Mouse (Mus musculus) neural tube, embryonic 10.5 days (tissue): ENCODE measurements around the gene Wipf1.

Source experiments
- DNase-seq: peaks from one replicate; pipeline ENCODE4 v3.0.0-alpha.2; 2017; ENCODE audit warnings: low spot score; ENCODE audit errors: extremely low spot score

Wipf1 gene

DNA sequence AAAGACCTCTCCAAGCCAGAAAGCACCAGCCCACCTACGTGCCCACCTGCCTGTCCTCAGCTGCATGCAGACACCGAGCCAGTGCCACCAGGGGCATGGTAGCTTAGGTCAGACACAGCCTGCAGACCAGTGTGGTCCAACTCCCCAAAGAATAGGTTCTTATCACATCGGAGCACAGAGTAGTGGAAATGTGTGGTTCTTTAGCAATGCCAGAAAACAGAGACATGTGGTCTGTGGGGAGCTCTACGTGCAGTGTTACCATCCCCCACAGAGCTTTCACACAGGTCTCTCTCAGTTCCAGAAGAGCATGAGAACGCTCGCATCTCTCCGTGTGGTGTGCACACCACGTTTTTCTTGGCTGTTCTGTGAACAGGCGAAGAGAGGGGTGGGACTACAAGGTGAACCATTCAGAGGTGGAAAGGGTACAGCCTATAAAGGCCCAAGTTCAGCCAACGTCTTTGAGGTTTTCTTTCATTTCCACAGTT lies 59.3 kb downstream of the Wipf1 start:
- DNase-seq, result no peak

DNA sequence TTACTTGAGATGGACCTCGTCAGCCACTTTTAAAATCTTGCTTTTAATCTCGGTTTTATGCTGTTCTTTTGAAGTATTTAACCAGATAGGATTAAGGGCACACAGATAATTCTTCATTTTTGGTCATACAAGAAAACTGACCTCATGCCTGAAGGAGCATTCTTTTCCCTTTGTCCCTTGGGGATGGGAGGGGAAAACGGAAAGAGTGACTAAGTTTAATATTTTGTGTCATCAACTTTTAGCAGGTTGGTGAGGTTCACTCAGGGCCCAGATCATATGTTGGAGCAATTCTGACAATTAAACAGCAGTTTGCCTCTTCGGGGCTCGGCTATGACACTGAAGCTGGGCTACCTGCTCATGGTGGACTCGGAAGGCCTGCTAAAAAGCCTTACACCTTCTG lies 60.0 kb downstream of the Wipf1 start:
- DNase-seq, result no peak

DNA sequence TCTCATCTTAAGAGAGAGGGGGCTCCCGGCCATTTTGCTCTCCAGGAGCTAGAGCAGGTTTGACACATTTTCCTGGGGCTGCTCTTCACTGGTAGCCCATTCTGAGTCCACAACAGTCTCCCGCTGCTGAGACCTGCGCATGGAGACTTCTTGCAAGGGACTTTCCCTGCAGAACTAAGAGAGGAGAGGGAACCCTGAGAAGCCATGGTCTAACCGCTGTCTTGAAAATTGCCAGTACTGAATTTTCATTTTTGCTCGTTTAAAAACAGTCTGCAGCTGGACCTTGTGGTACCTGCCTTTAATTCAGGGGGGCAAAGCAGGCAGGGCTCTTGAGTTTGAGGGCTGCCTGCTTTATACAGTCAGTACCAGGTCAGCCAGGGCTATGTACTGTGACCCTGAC lies 60.5 kb downstream of the Wipf1 start:
- DNase-seq, result no peak

DNA sequence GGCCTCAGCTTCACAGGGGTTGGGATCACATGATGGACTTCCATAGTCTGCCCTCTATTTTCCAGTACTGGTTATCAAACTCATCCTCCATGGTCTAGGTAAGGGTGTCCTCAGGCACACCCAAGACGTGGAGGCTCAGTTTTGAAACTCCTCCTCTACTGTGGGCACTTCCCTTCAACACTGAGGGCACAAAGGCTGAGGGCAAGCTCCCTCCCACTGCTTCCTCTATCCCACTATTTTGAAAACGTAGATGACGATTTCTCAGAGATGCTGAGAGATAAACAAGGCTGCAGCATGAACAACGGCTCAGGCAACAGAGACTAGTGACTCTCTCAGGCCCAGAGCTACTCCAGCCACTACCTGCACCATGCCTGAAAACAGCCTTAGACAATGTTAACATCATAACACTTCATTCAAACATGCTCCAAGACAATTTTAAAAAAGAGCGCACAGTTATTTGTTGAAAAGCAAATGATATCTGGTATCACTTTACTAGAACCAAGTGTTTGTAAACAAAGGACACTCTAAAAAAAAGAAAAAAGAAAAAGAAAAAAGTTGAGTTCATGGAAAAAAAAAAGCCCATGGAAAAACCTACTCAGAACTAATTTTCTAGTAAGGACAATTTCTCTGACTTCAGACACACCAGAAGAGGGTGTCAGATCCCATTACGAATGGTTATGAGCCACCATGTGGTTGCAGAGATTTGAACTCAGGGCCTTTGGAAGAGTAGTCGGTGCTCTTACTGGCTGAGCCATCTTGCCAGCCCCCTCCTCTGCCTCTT lies 62.3 kb downstream of the Wipf1 start:
- DNase-seq, result no peak

DNA sequence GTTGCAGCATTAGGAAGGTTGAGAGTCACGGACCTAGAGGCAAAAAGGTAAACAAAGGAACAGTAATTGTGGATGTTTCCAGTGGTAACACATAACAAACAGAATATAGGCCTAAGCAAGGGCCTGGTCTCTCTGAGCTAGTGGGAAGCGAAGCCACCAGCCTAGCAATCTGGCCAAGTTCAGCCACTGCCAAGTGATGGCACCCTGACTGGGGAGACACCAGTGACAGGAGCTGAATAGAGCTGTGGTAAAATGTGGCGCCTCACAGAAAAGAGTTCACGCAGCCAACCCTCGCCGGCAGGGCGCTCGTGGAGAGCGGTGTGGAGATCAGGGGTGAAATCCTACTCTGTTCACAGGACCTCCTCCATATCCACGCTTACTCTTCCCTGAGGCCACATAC lies 63.1 kb downstream of the Wipf1 start:
- DNase-seq, result no peak

DNA sequence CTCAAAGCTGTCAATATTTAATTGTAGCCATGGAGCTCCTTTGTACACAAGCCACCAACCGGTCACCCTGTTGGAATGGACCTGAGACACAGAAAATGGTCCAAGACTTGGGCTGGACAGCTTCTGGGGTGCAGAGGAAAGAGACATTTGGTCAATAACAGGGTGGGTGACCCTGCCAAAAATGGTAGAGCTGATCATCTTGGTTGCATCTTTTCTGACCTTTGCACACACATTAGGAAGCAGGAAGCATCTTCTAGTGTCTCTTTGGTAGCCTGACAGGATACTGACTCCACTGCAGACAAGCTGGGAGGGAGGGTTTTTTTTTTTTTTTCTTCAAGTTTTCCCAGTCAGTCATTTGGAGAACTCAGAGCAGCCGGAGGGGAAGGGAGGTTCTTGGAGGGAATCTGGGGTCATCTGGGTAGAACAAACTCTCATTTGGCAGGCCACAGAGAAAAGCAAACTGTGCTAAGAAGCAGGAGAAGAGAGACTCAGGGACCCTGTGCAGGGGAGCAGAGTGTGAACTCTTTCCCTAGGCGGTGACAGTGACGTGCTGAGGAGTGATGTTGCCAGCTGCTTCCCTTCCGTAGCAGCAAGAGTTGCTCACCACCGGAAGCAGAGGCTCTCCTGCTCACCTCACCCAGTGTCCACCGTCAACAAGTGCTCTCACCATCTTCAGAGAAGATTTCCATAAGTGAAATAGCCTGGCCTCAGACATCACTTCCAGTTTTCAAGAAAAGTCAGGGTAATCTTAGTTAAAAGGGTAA lies 65.9 kb downstream of the Wipf1 start:
- no peak for DNase-seq

DNA sequence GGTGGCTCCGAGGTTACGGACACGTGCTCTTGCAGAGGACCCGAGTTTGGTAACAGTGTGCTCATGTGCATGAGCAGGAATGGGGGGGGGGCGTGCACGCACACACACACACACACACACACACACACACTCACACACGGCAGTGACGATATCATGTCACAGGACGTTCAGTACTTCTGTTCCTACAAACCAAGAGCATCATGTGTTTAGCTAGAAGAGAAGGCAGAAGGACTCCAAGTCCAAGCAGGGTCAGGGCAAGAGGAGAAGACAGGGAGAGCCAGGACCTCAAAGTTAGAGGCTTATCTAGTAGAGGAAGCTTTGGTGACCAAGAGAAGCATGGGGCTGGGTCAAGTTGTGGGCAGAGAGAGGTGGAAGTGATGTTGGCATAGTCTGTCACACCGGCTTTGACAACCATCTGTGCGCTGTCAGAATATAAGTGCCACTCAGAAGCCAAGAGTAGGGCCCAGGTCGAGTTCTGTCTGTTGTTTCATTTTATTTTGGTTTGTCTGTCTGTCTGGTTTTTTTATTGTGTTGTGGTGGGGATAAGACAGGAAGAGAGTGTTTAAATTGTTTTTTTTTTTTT lies 66.7 kb downstream of the Wipf1 start:
- no peak for DNase-seq

DNA sequence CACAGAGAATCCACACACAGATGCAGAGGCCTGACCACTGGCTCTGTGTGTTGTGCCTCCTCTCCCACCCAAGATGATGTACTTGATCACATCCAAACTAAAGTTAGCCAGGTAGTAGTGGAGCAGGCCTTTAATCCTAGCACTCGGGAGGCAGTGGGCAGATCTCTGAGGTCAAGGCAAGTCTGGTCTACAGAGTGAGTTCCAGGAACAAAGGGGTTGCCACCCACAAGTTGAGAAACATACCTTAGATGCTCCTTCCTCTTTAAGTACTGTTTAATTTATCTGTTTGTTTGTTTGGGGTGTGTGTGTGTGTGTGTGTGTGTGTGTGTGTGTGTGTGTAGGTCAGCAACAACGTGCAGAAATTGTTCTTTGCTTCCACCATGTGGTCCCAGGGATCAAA lies 67.3 kb downstream of the Wipf1 start:
- no peak for DNase-seq

DNA sequence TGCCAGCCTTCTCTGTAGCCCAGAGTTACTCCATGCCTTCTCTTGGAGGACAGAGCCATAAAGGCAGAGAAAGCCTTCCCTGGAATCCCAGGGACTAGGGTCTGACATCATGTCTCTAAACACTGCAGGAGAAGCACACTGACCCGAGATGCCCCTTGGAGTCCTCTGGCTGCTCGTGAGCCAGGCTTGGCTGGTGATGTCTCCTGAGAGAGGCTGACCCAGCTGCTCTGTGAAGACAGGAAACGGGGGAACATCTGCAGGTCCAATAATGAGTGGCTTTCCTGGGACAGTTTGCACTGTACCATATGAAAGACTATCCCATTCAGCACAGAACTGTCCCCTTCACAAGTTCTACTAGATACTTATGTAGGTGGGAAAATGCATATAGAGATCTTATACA lies 69.4 kb downstream of the Wipf1 start:
- no peak for DNase-seq

DNA sequence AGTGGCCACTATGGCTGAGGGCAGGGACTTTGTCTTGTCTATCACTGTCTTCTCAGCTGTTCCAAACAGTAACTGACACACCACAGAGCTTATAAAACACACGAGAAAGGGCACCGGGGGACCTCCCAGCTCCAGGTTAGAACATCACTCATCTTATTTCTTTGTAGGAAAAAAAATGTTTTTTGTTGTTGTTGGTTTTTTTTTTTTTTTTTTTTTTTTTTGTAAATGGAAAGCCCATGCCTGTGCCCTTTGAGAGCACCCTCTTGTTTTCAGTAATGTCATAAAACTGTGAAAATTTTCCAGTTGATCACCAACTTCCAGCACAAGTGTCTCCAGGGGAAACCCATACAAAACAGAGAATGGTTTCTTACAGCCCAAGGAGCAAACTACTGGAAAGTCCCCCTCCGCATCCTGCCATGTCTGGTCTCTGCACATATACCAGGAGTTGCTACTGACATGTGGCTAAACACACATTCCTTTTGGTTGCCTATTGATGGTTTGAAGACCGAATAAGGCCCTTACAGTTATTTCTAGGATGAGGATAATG lies 69.9 kb downstream of the Wipf1 start:
- DNase-seq, result no peak

DNA sequence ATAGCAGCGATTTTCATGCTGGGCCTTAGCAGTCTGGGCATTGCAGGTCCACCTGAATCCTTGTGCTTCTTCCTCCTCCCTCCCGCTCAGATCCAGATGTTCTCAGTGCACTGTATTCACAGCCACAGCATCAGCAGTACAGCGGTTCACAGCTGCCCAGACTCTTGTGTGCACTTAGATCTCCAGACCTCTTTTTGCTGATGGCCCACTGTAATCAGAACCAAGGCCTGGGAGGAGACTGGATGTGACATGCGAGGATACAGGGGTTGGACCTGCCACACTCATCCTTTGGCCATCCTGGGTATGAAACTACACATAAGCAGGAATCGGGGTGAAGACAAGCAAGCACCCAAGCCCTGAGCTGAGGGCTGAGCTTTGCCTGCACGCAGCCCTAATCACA lies 72.6 kb downstream of the Wipf1 start:
- no peak for DNase-seq

DNA sequence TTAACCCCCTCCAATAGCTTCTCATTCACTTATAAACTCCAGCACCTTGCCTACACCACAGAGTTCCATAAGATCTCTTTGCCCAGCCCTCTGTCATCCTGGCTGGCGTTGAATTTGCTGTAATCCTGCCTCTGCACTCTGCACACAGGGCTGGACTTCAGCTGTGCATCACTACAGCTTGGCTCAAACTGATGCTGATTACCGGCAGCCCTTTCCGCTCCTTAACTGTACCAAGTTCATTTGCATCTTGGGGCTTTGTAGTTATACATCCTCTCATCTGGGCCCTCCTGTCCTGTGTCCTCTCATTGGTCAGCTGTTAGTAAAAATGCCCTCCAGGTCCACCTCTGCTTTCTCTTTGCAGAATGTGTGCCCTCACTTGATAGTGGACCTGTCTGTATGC lies 73.4 kb downstream of the Wipf1 start:
- no peak for DNase-seq

DNA sequence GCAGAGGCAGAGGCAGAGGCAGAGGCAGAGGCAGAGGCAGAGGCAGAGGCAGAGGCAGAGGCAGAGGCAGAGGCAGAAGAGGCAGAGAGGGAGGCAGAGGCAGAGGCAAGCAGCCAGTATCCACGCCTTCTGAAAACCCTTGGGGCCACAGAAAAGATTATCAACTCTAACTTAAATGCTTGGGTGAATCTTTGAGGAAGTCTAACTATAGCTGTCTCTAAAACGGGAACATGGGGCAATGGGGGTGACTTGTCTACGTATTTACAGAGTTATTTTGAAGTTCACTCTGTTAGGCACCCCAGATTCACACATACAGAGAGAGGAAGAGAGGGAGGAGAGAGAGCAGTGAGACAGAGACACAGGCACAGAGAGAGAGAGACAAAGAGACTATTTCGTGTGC lies 74.0 kb downstream of the Wipf1 start:
- no peak for DNase-seq

DNA sequence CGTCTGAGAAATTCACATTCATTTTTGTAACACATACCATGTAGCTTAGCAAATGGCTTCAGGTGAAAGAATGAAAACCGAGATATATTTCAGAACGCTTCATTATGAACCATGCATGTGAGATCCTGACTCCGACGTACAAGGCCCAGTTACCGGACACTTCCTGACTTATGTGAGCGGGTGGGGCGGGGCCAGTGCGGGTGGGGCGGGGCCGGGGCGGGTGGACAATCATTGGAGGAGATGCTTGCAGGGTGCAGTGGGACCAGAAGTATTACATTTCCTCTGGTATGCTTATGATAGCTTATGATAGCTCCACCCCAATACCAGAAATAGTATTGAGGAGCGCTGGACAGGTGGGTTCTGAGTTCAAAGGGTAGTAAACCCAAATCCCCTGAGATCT lies 74.9 kb downstream of the Wipf1 start:
- DNase-seq, result no peak

DNA sequence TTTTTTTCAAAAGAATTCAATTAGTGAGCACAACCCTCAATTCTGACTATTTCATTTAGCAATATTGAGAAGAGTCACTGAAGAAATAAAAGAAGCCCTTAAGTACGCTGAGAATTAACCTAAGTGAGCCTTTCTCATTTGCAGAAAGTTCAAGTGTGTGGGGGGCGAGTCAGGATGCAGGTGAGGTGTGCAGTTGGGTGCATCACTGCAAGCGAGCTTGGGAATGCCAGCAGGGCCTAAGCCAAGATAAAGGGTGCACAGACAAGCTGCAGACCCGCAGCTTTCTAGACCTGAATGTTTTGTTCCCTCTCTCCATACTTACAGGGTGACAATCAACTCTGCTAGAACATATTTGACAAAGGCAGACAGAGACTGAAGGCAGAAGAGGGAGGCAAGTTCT lies 75.3 kb downstream of the Wipf1 start:
- DNase-seq, result no peak

DNA sequence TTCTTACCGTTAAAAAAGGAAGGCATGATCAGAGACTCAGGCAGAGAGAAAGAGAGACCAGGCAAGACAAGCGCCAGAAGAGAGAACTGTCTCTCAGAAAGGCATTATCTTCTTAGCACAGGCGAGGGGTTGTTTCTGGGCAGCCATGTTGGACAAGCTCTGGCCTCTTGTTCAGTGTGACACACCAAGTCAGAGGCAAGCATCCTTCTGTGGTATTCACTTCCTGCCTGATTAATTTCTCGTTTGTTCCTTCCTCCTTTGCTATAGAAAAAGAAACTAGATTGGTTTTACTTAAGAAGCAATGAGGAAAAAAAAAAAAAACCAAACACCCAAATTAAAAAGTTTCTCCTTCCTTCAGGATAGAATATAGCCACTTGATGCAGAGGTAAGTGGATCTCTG lies 75.8 kb downstream of the Wipf1 start:
- DNase-seq, result no peak

DNA sequence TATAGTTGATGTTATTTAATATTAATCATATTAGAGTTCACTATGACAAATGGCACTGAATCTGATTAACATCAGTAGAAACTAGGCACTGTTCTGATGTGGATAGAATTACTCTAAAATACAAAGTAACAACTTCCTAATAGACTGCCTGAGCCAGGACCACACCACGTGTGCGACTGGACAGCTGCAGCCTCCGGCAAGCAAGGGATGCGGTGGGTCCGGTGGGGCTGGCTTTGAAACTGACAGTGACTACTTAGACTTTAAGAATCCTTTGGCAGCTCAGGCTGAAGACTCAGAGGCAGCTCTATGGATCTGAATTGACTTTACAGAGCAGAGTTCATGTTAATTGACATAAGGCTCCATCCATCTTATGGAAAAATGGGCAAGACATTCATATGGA lies 76.4 kb downstream of the Wipf1 start:
- no peak for DNase-seq

DNA sequence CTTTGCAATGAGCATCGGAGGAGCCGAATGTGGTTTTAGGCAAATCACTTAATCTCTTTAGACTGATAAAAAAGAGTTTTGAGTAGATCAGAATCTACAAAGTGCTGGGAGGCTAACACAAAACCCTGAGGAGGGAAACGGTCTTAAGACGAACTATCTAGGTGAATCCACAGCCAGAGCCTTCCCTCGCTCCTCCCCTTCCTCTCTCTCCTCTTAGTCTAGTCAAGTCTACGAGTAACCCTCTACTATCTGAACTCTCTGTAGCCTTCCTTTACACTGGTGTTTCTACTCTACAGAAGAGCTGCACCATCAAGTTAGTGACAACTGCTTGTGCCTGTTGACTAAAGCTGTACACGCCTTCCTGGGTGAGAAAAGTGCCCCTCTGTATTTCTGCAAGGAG lies 77.0 kb downstream of the Wipf1 start:
- no peak for DNase-seq

DNA sequence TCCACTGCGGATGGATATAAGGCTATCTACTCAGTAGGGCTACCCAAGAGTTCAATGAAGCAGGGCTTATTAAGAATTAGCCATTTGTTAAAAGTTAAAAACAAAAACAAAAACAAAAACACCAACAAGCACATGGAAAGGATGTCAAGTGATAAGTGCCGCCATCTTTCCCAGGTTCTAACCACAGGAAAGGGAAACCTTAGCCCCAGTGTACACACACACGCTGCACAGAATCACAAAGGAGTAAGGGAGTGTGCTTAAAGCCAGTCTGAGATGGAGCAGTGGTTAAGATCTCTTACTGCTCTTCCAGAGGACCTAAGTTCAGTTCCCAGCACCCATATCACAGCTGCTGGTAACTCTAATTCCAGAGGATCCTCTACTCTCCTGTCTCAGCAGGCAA lies 78.0 kb downstream of the Wipf1 start:
- DNase-seq, result no peak

DNA sequence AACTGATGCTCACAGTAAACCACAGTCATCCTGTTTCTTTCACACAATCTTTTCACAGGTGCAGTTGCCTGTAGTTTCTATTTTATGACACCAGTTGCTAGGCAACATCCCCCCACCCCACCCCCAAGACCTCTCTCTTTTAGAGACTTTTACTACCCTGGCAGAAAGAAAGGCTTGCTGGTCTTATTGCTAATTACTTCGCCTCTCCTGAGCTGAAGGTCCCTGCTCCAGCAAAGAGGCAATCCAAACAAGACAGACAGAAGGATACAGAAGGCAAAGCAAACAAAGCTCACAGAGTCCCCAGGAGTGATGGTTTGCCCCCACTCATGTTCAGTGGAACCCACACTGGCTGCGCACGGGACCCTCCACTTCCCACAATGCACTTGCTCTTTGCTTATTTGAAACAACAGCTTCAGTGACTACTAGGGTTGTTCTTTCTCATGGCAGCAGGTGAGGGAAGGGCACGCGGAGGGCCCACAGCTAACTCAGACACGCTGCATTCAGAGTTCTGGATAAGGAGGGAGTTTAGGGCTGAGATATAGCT lies 79.3 kb downstream of the Wipf1 start:
- DNase-seq, result no peak

DNA sequence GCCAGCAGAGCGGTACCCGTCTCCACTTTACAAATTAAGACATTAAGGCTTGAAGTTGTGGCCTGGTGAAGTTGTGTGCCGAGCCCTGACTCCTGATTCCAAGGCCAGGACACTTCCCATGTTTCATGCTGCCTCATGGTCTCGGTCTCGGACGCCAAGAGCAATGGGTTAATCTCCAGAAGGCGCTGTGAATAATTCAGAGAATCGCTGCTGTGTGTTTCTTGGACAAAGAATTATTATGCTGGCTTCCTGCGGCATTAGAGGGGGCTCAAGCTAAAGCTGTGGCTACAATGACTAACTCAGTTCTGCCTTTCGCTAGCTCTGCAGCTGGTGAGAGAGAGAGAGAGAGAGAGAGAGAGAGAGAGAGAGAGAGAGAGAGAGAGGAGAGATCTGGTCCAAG lies 85.5 kb downstream of the Wipf1 start:
- no peak for DNase-seq

DNA sequence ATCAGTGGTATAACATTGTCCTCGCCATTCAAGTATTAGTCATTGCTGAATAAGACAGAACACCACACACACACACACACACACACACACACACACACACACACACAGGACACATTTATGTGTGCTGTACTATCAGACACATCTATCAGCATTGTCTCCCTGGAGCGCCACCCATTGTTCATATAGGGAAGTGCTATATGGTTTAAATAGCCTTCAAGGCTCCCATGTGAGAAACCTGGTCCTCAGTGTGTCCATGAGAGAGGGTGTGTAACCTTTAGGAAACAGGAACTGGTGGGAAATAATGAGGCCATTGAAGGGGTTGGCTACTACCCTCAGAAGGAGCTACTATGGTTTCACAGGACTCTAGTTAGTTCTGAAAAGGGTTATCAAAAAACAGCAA lies 87.5 kb downstream of the Wipf1 start:
- DNase-seq, result no peak
